Mouse (Mus musculus) intestine, embryonic 16.5 days (tissue): ENCODE data around the gene A830031A19Rik. TPM values are rescaled to one million over a fixed set of nuclear protein-coding genes. Genes with fewer than 3 reads are reported as not detected.

Experiments used
- ATAC-seq: fragments of 200-750 bp; cut with Nextera tagmentation; 2 replicates; pipeline ENCODE4 v1.8.0; 2017; ENCODE audit warnings: moderate TSS enrichment, moderate library complexity
- H3K27ac ChIP-seq: fragments of 300-500 bp; sonication (generic); 2 replicates; pipeline ENCODE4 v1.5.1; 2014; ENCODE audit warnings: mild to moderate bottlenecking, low read length
- H3K27me3 ChIP-seq: fragments of 300-500 bp; sonication (generic); replicated peaks from 2 replicates; pipeline ENCODE4 v1.6.1; 2014; ENCODE audit warnings: low read length, control low read depth, mixed read lengths; ENCODE audit not compliant: control insufficient read depth, insufficient read depth
- H3K36me3 ChIP-seq: fragments of 300-500 bp; sonication (generic); 2 replicates; pipeline ENCODE4 v1.6.1; 2014; ENCODE audit warnings: low read length, control low read depth; ENCODE audit not compliant: control insufficient read depth, insufficient read depth
- H3K4me1 ChIP-seq: fragments of 300-500 bp; sonication (generic); 2 replicates; pipeline ENCODE4 v1.6.1; 2014; ENCODE audit warnings: low read length, control low read depth, mixed read lengths; ENCODE audit not compliant: control insufficient read depth, insufficient read depth
- H3K4me2 ChIP-seq: fragments of 300-500 bp; sonication (generic); 2 replicates; pipeline ENCODE4 v1.6.1; 2014; ENCODE audit warnings: low read depth, low read length, control low read depth
- H3K4me3 ChIP-seq: fragments of 300-500 bp; sonication (generic); 2 replicates; pipeline ENCODE4 v1.5.1; 2014; ENCODE audit warnings: mild to moderate bottlenecking, low read length
- H3K9ac ChIP-seq: fragments of 300-500 bp; sonication (generic); 2 replicates; pipeline ENCODE4 v1.6.1; 2014; ENCODE audit warnings: low read depth, low read length
- H3K9me3 ChIP-seq: fragments of 300-500 bp; sonication (generic); 2 replicates; pipeline ENCODE4 v1.6.1; 2016; ENCODE audit warnings: low read length, control low read depth; ENCODE audit not compliant: control insufficient read depth
- whole genome bisulfite sequencing: fragments of 180-500 bp; shearing (Covaris S2); extraction: QIAGEN DNeasy Blood & Tissue Kit; methylation state at CpG from one replicate; pipeline ENCODE4 v1.1.7; 2014; 5-methylcytosine and 5-hydroxymethylcytosine counted together
- polyA plus RNA-seq: library from polyadenylated mRNA; unstranded; fragments of >200 nt; fragmentation: Nextera tagmentation; extraction: Ambion mirVana; gene quantifications from 2 replicates; pipeline ENCODE4 v1.2.1, GENCODE M21; 2015

A830031A19Rik gene
- polyA plus RNA-seq, 1 experiment from 2014 or later: not detected

DNA sequence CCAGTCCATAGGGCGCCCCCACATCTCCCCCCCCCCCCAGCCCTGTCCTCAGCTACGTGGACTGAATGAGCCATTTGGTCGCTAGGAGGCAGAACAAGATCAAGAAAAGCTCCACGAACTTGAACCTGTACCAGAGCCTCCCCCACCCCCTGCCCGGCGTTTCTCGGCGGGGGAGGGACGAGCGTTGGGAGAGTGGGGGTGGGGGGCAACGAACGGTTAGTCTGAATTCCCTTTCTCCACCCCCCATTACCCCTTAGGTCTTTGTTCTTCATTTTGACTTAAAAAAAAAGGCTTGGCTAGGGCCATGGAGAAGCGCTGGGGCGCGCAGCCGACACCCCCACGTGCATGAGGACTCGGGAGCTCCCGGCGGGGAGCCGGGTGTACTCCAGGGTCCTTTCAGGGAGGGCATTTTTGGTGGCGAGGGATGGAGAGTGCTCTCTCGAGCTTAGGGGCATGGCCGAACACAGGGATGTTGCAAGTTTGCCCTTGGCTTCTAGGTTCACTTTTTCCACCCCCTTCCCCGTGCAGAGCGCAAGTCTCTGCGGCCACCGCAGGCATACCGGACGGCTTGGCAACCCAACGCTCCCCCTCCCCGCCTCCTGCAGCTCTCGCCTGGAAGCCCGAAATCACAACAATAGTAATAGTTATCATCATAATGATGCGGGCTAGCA, 6.3 kb upstream of the A830031A19Rik start:
- Histone ChIP-seq H3K9ac (peak overlapping the region; percentile 82), H3K4me3 (peak overlapping the region; percentile 70), H3K36me3 (no peaks in the 10 kb centered on the region), H3K4me2 (peak overlapping the region; percentile 99), H3K27ac (peak overlapping the region; percentile 94), H3K27me3 (no peaks in the 10 kb centered on the region), H3K9me3 (no peaks in the 10 kb centered on the region), H3K4me1 (peaks cover 15% of the 10 kb centered on the region)
- peak; percentile 56 for ATAC-seq
- under 1% methylated on average over 35 of the region's 35 CpGs for WGBS

DNA sequence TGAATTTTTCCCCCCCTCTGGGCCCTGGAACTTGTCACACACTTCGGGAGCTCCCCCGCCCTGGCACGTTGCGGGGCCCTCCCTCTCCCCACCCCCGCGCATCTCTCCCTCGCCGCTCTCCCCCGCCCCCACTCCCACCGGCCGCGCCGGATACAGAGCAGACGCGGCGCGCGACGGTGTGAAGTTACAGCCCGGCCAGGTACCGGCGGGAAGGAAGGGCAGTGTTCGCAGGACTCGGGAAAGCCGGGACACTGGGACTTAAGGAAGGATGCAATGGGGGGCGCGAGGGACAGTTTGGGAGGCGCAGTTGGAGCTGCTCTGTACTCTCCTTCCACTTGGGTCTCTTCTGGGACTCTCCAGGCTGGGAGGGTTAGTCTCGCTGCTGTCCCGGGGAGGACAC, 5.7 kb upstream of the A830031A19Rik start:
- Histone ChIP-seq H3K4me1 (peaks cover 18% of the 10 kb centered on the region), H3K4me3 (peak overlapping the region; percentile 70), H3K4me2 (peak overlapping the region; percentile 99), H3K27me3 (no peaks in the 10 kb centered on the region), H3K9ac (peak overlapping the region; percentile 82), H3K9me3 (no peaks in the 10 kb centered on the region), H3K27ac (peak overlapping the region; percentile 92), H3K36me3 (no peaks in the 10 kb centered on the region)
- ATAC-seq: peak; percentile 15
- WGBS: under 1% methylated on average over 30 of the region's 30 CpGs

DNA sequence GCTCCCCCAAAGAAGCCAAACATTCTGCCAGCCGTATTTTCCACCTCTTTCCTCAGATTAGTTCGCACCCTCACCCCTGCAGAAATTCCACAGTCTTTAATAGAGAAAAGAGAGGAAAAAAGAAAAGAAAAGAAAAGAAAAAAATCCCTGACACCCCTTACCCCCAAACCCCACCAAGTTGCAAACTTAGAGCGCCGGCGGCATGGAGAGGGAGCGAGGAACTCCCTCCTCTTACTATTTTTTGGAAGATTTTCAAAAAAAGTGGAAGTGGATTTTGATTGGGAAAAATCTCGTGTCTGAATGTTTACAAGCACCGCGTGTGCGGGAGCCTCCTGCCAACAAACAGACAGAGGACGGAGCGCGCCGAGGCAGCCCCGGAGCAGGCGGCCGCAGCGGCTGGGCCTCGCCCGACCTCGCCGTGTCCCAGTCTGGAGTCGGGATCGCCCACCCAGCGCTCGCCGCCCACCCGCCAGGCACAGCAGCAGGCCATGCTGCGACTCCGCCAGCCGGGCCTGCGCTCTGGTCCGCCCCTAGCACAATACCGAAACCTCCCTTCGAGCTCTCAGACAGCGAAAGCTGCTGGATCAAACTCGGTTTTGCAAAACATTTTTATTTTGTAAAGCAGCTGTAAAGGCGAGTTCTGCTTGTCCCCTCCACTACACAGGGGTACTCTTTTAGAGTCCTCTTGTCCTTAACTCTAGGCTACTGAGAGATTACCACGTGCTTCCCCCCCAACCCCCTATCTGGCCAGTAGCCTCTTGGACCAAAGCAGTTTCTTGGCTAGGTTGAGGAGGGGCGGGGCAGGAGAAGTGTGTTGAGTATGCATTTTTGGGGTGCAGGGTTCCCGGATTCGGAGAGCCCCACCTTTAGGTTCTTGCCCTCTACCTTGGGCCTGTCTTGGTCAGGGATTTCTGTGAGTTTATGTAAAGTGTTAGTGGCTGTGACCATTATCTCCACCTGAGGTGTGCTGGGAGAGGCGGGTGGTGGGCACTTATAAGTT, 4.8 kb upstream of the A830031A19Rik start:
- Histone ChIP-seq H3K9me3 (no peaks in the 10 kb centered on the region), H3K4me3 (peak overlapping the region; percentile 70), H3K4me1 (peaks cover 25% of the 10 kb centered on the region), H3K4me2 (peak overlapping the region; percentile 99), H3K9ac (peak overlapping the region; percentile 82), H3K27ac (peak overlapping the region; percentile 92), H3K27me3 (no peaks in the 10 kb centered on the region; the same call in 1 of the 2 replicates), H3K36me3 (no peaks in the 10 kb centered on the region)
- no peak for ATAC-seq
- WGBS: under 1% methylated on average over 43 of the region's 43 CpGs

DNA sequence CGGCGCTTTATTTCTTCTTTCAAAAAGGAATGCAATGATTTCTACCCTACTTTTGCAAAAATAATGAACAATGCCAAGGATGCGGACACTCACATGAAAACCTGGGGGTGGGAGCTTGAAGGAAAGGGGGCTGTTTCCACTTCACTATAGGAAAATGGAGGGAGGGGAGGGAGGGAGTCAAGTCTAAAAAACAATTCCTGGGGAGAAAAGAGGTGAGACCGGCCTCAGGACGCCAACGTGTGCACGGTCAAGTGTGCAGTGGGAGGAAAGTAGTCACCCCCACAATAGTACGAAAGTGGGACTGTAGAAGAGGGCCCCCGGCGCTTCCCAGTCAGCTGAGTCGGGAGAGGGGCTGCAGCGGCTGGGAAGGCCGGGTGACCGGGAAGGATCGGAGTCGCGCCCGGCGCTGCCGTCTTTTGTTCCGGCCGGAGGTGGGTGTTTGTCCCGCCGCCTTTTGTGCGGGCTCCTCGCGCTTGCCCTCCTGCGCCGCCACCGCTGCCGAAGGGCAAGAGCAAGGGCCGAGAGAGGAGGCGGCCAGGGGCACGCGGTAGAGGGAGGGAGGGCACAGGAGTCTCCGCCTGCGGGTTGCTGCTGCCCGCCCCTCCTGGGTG, 4.0 kb upstream of the A830031A19Rik start:
- no peaks in the 10 kb centered on the region; the same call in 1 of the 2 replicates for H3K27me3 ChIP-seq

DNA sequence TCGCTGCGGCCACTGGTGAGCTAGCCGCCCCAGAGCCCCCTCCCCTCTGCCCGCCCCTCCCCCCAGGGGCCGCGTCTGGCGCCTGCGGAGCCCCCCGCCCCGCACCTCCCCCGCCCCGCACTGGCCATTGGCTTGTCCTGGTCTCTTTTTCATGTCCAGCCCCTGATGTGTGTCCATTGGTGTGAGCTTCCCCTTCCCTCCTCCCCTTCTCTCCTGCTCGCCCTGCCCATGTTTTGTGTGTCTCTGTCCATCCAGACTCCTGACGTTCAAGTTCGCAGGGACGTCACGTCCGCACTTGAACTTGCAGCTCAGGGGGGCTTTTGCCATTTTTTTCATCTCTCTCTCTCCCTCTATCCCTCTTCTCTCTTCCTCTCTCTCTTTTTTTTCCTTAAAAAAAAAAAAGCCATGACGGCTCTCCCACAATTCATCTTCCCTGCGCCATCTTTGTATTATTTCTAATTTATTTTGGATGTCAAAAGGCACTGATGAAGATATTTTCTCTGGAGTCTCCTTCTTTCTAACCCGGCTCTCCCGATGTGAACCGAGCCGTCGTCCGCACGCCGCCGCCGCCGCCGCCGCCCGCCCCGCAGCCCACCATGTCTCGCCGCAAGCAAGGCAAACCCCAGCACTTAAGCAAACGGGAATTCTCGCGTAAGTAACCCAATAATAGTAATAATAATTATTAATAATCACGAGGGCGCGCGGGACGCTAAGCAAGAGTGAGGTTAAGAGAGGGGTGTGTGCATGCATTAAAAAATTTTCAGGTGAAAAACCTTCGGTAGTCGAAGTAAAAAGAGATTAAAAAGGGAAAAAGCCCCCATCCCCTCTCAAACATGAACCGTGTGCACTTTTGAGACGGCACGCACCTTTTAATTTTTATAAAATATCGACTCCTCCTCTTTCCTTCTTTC, 3.2 kb upstream of the A830031A19Rik start, which contains the start of gene Bcl11a:
Gene Bcl11a (plus strand): TSS at position 262 of the 911 bp plus-strand sequence.
- Histone ChIP-seq H3K4me2 (peak within 1 kb of the TSS; percentile 99), H3K9me3 (no peaks in the 10 kb centered on the region), H3K27me3 (no peaks in the 10 kb centered on the region; the same call in 1 of the 2 replicates), H3K4me1 (peaks cover 21% of the 10 kb centered on the region), H3K9ac (peak within 1 kb of the TSS; percentile 82), H3K36me3 (no peaks in the 10 kb centered on the region), H3K27ac (peak within 1 kb of the TSS; percentile 92), H3K4me3 (peak within 1 kb of the TSS; percentile 70)
- under 1% methylated on average over 40 of the region's 51 CpGs for WGBS
- ATAC-seq: peak; percentile 74

More for the DNA sequence above, 4.0 kb upstream of the A830031A19Rik start:
- H3K4me3 ChIP-seq: peak overlapping the region; percentile 70
- ATAC-seq: no peak
- H3K4me2 ChIP-seq: peak overlapping the region; percentile 99
- no peaks in the 10 kb centered on the region for H3K9me3 ChIP-seq
- no peaks in the 10 kb centered on the region for H3K36me3 ChIP-seq
- H3K27ac ChIP-seq: peak overlapping the region; percentile 92
- peak overlapping the region; percentile 82 for H3K9ac ChIP-seq
- under 1% methylated on average over 38 of the region's 38 CpGs for WGBS
- H3K4me1 ChIP-seq: peaks cover 27% of the 10 kb centered on the region

DNA sequence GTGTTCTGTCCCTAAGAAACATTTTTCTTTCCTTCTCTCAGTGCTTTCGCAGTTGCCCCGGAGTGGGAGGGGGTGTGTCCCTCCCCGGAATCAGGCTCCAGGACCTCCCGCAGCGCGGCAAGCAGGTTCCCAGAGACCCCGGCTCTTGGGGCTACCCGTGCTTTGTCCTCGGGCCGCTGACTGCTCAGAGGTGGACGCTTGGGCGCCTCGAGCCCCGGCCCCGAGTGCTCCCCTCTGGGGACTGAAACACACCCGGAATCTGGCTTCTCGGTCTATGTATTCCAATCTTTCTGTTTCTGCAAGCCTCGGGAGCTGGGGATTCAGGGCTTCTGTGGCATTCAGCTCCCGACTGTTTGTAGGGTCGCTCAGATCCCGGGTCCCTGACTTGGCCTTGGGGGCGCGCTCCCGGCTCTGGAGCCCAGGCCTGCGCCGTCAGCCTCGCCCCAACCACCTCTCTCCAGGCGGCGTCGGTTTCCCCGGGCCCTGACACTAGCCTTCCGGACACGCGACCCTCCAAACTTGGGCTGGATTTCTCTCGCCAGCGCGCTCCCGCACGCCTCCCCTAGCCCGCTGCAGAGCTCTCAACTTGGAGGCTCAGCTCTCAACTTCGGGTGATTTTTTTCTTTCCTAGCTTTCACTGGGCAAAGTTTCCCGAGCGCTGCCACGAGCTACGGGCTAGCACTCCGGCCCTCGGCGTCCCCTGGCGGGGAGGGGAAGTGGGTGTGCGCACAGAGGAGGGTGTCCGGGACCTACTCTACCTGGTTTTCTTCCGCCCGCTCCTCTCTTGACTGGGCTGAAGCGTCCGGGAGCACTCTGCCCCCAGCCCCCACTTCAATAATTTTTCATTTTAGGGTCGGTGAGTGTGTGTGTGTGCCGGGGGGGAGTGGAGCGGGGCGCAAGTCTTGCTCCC, 2.2 kb upstream of the A830031A19Rik start:
- WGBS: under 1% methylated on average over 58 of the region's 59 CpGs
- peak; percentile 76 for ATAC-seq
- Histone ChIP-seq H3K9me3 (no peaks in the 10 kb centered on the region), H3K9ac (peak overlapping the region; percentile 82), H3K27ac (peak overlapping the region; percentile 92), H3K27me3 (no peaks in the 10 kb centered on the region; the same call in 1 of the 2 replicates), H3K4me1 (peaks cover 20% of the 10 kb centered on the region), H3K4me2 (peak overlapping the region; percentile 99), H3K4me3 (peak overlapping the region; percentile 70), H3K36me3 (no peaks in the 10 kb centered on the region)

DNA sequence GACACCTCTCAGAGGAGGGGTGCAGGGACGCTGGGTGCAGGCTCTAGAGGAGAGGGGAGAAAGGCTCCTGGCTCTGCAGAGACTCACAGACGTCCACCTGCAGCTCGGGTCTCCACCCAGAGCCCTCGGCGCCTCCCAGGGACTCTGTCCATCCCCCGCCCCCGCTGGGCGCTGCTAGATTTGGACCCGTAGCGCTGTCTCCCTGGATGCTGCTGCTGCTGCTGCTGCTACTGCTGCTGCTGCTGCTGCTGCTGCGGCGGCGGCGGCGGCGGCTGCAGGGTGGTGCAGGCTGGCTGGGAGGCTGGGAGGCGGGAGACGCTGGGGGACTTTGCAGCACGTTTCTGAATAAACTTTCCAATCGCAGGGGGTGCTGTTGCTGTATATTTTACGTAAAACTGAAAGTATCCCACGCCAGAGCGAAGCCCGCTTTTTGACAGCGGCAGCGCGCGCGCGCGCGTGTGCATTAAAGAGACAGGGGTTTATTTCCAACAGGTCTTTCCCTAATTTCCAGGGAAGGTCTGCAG, 1.3 kb upstream of the A830031A19Rik start:
- Histone ChIP-seq H3K4me2 (peak overlapping the region; percentile 99), H3K4me3 (peak overlapping the region; percentile 70), H3K9ac (peak overlapping the region; percentile 82), H3K27ac (peak overlapping the region; percentile 92), H3K27me3 (no peaks in the 10 kb centered on the region; the same call in 1 of the 2 replicates), H3K9me3 (no peaks in the 10 kb centered on the region), H3K4me1 (peaks cover 20% of the 10 kb centered on the region), H3K36me3 (no peaks in the 10 kb centered on the region)
- 0% methylated on average over 32 of the region's 32 CpGs for WGBS
- ATAC-seq: peak; percentile 17
